Mouse (Mus musculus): ENCODE measurements around the gene Pou4f2. TPM values are rescaled to one million over a fixed set of nuclear protein-coding genes. Genes with fewer than 3 reads are reported as not detected.

Gene Pou4f2
- polyA plus RNA-seq, 1 experiment from 2014 or later: not detected

DNA sequence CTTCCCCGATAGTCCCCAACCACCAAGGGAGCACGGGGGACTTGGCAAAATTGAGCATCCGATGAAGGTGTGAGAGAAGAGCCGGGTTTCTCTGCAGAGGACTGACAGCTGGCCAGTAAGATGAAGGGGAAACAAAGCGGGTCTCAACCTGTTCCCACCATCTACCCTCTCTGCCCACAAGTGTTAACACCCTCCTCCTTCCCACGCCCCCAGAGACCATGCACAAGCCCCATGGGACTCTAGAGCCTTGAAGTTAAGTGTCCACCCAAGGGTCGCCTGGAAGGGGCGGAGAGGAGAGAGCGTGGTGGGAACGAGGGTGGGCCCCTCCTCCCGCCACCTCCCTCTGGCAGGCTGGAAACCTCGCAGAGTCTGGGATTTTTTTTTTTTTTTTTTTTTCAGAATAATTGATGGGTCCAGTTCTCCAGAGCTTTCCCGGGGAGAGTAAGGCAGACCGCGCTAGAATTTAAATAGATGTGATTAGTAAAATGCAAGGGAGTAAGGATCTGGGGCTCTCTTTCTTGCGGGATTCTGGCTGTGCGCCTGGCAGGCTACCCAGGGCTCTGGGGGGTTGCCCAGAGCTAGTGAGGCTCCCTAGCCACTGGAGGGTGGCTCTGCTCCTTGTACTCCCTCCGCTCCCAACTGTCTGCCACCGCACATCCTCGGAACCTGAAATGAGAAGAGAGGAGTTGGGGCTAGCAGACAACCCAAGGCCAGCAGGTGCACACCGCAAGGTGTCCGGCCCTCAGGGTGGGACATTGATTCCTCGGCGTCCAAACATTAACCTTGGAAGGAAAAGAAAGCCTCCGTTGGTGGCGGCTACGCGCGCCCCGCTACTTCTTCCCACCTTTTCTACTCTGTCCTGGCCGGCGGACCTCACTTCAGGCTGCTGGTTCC is 9.3 kb downstream of the Pou4f2 start:
- Histone ChIP-seq H3K9ac (ENCODE audit: low read length) (no peak overlapping the region), H3K4me3 (ENCODE audit: low read length) (no peak overlapping the region), H3K9me3 (ENCODE audit: control insufficient read depth, low read length) (no peaks in the 10 kb centered on the region), H3K36me3 (ENCODE audit: control insufficient read depth, insufficient read depth, low read length) (no peaks in the 10 kb centered on the region), H3K27ac (ENCODE audit: low read length) (no peak overlapping the region), H3K27me3 (ENCODE audit: control insufficient read depth, insufficient read depth, low read depth, low read length) (peaks cover 62% of the 10 kb centered on the region), H3K4me2 (ENCODE audit: low read depth, low read length) (no peak overlapping the region), H3K4me1 (replicated peaks; ENCODE audit: control insufficient read depth, insufficient read depth, low read length) (no peaks in the 10 kb centered on the region)
- 2% methylated on average over 32 of the region's 32 CpGs for WGBS
- ATAC-seq (ENCODE audit: low read depth): no peak

GRCm38 (mm10) chr8:78426455-78426854 is 10.0 kb downstream of the Pou4f2 start:
- 2% methylated on average over 10 of the region's 10 CpGs for WGBS
- no peak overlapping the region for H3K4me2 ChIP-seq (ENCODE audit: low read depth, low read length)
- H3K9ac ChIP-seq (ENCODE audit: low read length): no peak overlapping the region
- H3K4me3 ChIP-seq (ENCODE audit: low read length): no peak overlapping the region
- no peak overlapping the region for H3K27ac ChIP-seq (ENCODE audit: low read length)
- no peaks in the 10 kb centered on the region for H3K4me1 ChIP-seq (replicated peaks; ENCODE audit: control insufficient read depth, insufficient read depth, low read length)
- no peaks in the 10 kb centered on the region for H3K36me3 ChIP-seq (ENCODE audit: control insufficient read depth, insufficient read depth, low read length)
- no peaks in the 10 kb centered on the region for H3K9me3 ChIP-seq (ENCODE audit: control insufficient read depth, low read length)
- ATAC-seq (ENCODE audit: low read depth): no peak
- H3K27me3 ChIP-seq (ENCODE audit: control insufficient read depth, insufficient read depth, low read depth, low read length): peaks cover 58% of the 10 kb centered on the region

DNA sequence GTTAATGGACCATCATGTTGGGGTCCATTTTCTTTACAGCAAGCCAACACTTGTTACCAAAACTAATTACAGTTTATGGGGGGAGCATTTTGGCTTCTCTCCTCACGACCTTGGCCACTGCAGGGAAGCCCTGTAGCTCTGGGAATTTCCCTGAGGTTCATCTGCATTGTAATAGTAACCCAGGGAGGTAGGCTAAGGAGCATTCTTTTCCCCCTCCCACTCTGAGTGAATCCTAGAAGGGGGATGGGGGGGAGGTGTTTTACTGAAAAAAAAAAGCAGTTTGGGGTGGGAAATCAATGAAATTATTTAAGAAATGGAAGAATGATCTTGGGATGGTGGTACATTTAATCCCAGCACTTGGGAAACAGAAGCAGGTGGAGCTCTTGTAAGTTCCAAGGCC is 12.5 kb downstream of the Pou4f2 start:
- Histone ChIP-seq H3K27me3 (ENCODE audit: control insufficient read depth, insufficient read depth, low read depth, low read length) (peaks cover 57% of the 10 kb centered on the region), H3K4me3 (ENCODE audit: low read length) (no peak overlapping the region), H3K9me3 (ENCODE audit: control insufficient read depth, low read length) (no peaks in the 10 kb centered on the region), H3K9ac (ENCODE audit: low read length) (no peak overlapping the region), H3K4me2 (ENCODE audit: low read depth, low read length) (no peak overlapping the region), H3K36me3 (ENCODE audit: control insufficient read depth, insufficient read depth, low read length) (no peaks in the 10 kb centered on the region), H3K27ac (ENCODE audit: low read length) (no peak overlapping the region), H3K4me1 (replicated peaks; ENCODE audit: control insufficient read depth, insufficient read depth, low read length) (peaks cover 4% of the 10 kb centered on the region; the same call in 1 of the 2 replicates)
- 0% methylated on average over 1 of the region's 1 CpGs for WGBS
- no peak for ATAC-seq (ENCODE audit: low read depth)

DNA sequence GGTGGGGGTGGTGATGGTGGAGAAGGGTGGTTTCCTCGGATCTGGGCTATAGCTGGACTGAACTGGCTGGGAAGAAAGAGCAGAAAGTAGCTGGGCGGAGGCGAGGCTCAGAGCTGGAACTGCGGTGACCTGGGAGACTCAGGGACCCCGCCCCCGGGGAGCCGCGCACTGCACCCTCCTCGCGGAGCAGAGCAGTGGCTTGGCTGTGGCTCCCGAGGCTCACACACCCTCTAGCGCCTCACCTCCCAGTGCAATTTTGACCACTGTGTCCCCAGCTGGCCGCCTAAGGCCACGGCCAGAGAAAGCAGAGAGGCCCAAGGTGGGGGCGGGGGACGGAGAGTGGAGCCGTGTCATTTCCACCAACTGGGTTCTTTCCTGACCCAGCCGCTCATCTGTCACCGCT is 16.3 kb downstream of the Pou4f2 start:
- Histone ChIP-seq H3K27ac (ENCODE audit: low read length) (no peak overlapping the region), H3K9me3 (ENCODE audit: control insufficient read depth, low read length) (no peaks in the 10 kb centered on the region), H3K36me3 (ENCODE audit: control insufficient read depth, insufficient read depth, low read length) (no peaks in the 10 kb centered on the region), H3K4me2 (ENCODE audit: low read depth, low read length) (peak overlapping the region; percentile 51), H3K4me3 (ENCODE audit: low read length) (peak overlapping the region; percentile 28), H3K4me1 (replicated peaks; ENCODE audit: control insufficient read depth, insufficient read depth, low read length) (peaks cover 4% of the 10 kb centered on the region; the same call in 1 of the 2 replicates), H3K9ac (ENCODE audit: low read length) (no peak overlapping the region), H3K27me3 (ENCODE audit: control insufficient read depth, insufficient read depth, low read depth, low read length) (peaks cover 23% of the 10 kb centered on the region)
- WGBS: 0% methylated on average over 16 of the region's 19 CpGs
- ATAC-seq (ENCODE audit: low read depth): peak; percentile 41; the same call in 1 of the 2 replicates

- WGBS: 17% methylated on average over 4 of the region's 4 CpGs
- H3K4me3 ChIP-seq (ENCODE audit: low read length): no peak overlapping the region
- H3K4me2 ChIP-seq (ENCODE audit: low read depth, low read length): no peak overlapping the region
- H3K9me3 ChIP-seq (ENCODE audit: control insufficient read depth, low read length): no peaks in the 10 kb centered on the region
- no peak overlapping the region for H3K27ac ChIP-seq (ENCODE audit: low read length)
- ATAC-seq (ENCODE audit: low read depth): no peak
- peaks cover 4% of the 10 kb centered on the region; the same call in 1 of the 2 replicates for H3K4me1 ChIP-seq (replicated peaks; ENCODE audit: control insufficient read depth, insufficient read depth, low read length)
- H3K9ac ChIP-seq (ENCODE audit: low read length): no peak overlapping the region
- H3K27me3 ChIP-seq (ENCODE audit: control insufficient read depth, insufficient read depth, low read depth, low read length): peaks cover 18% of the 10 kb centered on the region; the same call in 1 of the 2 replicates
- H3K36me3 ChIP-seq (ENCODE audit: control insufficient read depth, insufficient read depth, low read length): no peaks in the 10 kb centered on the region
Measured at GRCm38 (mm10) chr8:78419272-78419671, 17.2 kb downstream of the Pou4f2 start.

- no peak overlapping the region for H3K4me2 ChIP-seq (ENCODE audit: low read depth, low read length)
- WGBS: 87% methylated on average over 7 of the region's 7 CpGs
- no peaks in the 10 kb centered on the region for H3K27me3 ChIP-seq (ENCODE audit: control insufficient read depth, insufficient read depth, low read depth, low read length)
- H3K9me3 ChIP-seq (ENCODE audit: control insufficient read depth, low read length): no peaks in the 10 kb centered on the region
- no peak overlapping the region for H3K9ac ChIP-seq (ENCODE audit: low read length)
- no peaks in the 10 kb centered on the region for H3K36me3 ChIP-seq (ENCODE audit: control insufficient read depth, insufficient read depth, low read length)
- H3K27ac ChIP-seq (ENCODE audit: low read length): no peak overlapping the region
- ATAC-seq (ENCODE audit: low read depth): no peak
- H3K4me1 ChIP-seq (replicated peaks; ENCODE audit: control insufficient read depth, insufficient read depth, low read length): no peaks in the 10 kb centered on the region
- H3K4me3 ChIP-seq (ENCODE audit: low read length): no peak overlapping the region
Measured at GRCm38 (mm10) chr8:78390756-78391155, 45.7 kb downstream of the Pou4f2 start.

Other genes starting within 250 kb of the Pou4f2 start
- gene Ttc29, start 223.3 kb downstream of the Pou4f2 start, polyA plus RNA-seq (2015; fragmentation: Nextera tagmentation; extraction: Ambion mirVana): 3.7 and 5.3 TPM in 2 replicates
- 195 and 217 TPM in 2 replicates for gene Rbmxl1, start 72.3 kb upstream of the Pou4f2 start, polyA plus RNA-seq (2015; fragmentation: Nextera tagmentation; extraction: Ambion mirVana)
- gene Slc10a7, start 72.7 kb upstream of the Pou4f2 start, polyA plus RNA-seq (2015; fragmentation: Nextera tagmentation; extraction: Ambion mirVana): 20.0 and 21.6 TPM in 2 replicates